Mouse (Mus musculus) CH12.LX (cell line): ENCODE measurements at regions not wholly inside any gene's neighbourhood (a gene's known extent, or its start where the extent isn't known, plus 50 kb on each side); places are given as distances from the start of the nearest gene placed in this dataset.

ENCODE experiments used
- DNase-seq: peaks from one replicate; pipeline ENCODE4 v3.0.0-alpha.2; 2013; ENCODE audit errors: extremely low read depth
- H3K27ac ChIP-seq: 2 replicates; pipeline ENCODE4 v1.5.1; 2012; ENCODE audit warnings: low read depth, mild to moderate bottlenecking, control low read depth, moderate library complexity; ENCODE audit not compliant: insufficient read depth
- H3K27me3 ChIP-seq: replicated peaks from 2 replicates; pipeline ENCODE3; 2012; ENCODE audit warnings: inconsistent platforms
- H3K36me3 ChIP-seq, 2 experiments: replicated peaks in 1 of 2; 2 replicates each; pipeline versions ENCODE3 to v1.6.1; 2012; ENCODE audit warnings: inconsistent platforms in 1 of 2, low read length in 1 of 2, mild to moderate bottlenecking in 1 of 2, mixed read lengths in 1 of 2, moderate library complexity in 1 of 2; ENCODE audit not compliant: control insufficient read depth in 1 of 2, insufficient read depth in 1 of 2
- H3K4me1 ChIP-seq, 2 experiments: 2 replicates each; pipeline ENCODE4 v1.6.1; 2012; ENCODE audit warnings: inconsistent platforms in 1 of 2, moderate library complexity in 1 of 2; ENCODE audit not compliant: insufficient read depth in 2 of 2, control insufficient read depth in 1 of 2
- H3K4me2 ChIP-seq: 2 replicates; pipeline ENCODE4 v1.6.1; 2012; ENCODE audit warnings: low read depth, mild to moderate bottlenecking, control low read depth; ENCODE audit not compliant: poor library complexity, insufficient read depth, severe bottlenecking
- H3K4me3 ChIP-seq, 3 experiments: fragments of 150-350 bp in 1 of 3; sonication (generic) in 1 of 3; replicated peaks in 1 of 3; 2 replicates each; pipeline versions ENCODE3 to v1.5.1; 2011 to 2012; ENCODE audit warnings: low read depth in 2 of 3, low read length in 2 of 3, mild to moderate bottlenecking in 2 of 3, moderate library complexity in 2 of 3, control low read depth in 1 of 3, improper control_type of control experiment in 1 of 3, inconsistent platforms in 1 of 3, mixed read lengths in 1 of 3; ENCODE audit not compliant: poor library complexity in 1 of 3
- H3K79me2 ChIP-seq: replicated peaks from 2 replicates; pipeline ENCODE4 v1.6.1; 2012; ENCODE audit warnings: mild to moderate bottlenecking, moderate library complexity; ENCODE audit not compliant: control insufficient read depth, poor library complexity, insufficient read depth, severe bottlenecking; ENCODE audit errors: extremely low read depth
- H3K9ac ChIP-seq: 2 replicates; pipeline ENCODE4 v1.6.1; 2012; ENCODE audit warnings: low read depth, mild to moderate bottlenecking, control low read depth, moderate library complexity; ENCODE audit not compliant: insufficient read depth
- H3K9me3 ChIP-seq: replicated peaks from 2 replicates; pipeline ENCODE3; 2012; ENCODE audit warnings: low read length, inconsistent platforms, mixed read lengths
- BHLHE40 ChIP-seq: IDR thresholded peaks from 2 replicates; pipeline ENCODE4 v1.6.1; 2011; ENCODE audit warnings: mild to moderate bottlenecking, low read depth, low read length, improper control_type of control experiment
- CHD1 ChIP-seq: IDR thresholded peaks from 2 replicates; pipeline ENCODE4 v1.6.1; 2012; ENCODE audit warnings: low read depth, low read length, improper control_type of control experiment, inconsistent platforms
- CHD2 ChIP-seq: IDR thresholded peaks from 2 replicates; pipeline ENCODE4 v1.6.1; 2011; ENCODE audit warnings: low read length, improper control_type of control experiment
- E2F4 ChIP-seq: IDR thresholded peaks from 2 replicates; pipeline ENCODE4 v1.6.1; 2011; ENCODE audit warnings: low read depth, low read length, improper control_type of control experiment; ENCODE audit not compliant: insufficient replicate concordance
- ETS1 ChIP-seq: conservative IDR thresholded peaks from 2 replicates; pipeline ENCODE4 v1.6.1; 2012; ENCODE audit warnings: low read depth, mild to moderate bottlenecking, inconsistent platforms, low read length, improper control_type of control experiment, moderate library complexity
- GABPA ChIP-seq: IDR thresholded peaks from 2 replicates; pipeline ENCODE4 v1.6.1; 2012; ENCODE audit warnings: low read depth, low read length, improper control_type of control experiment, inconsistent platforms; ENCODE audit not compliant: insufficient replicate concordance
- HCFC1 ChIP-seq: IDR thresholded peaks from 2 replicates; pipeline ENCODE4 v1.6.1; 2012; ENCODE audit warnings: low read depth, mild to moderate bottlenecking, inconsistent platforms, low read length, improper control_type of control experiment
- IRF4 ChIP-seq: IDR thresholded peaks from 2 replicates; pipeline ENCODE4 v1.6.1; 2014; ENCODE audit warnings: low read depth, mild to moderate bottlenecking, inconsistent platforms, low read length, improper control_type of control experiment
- JUN ChIP-seq: IDR thresholded peaks from 2 replicates; pipeline ENCODE4 v1.6.1; 2011; ENCODE audit warnings: low read depth, mild to moderate bottlenecking, low read length, improper control_type of control experiment, moderate library complexity; ENCODE audit not compliant: insufficient read depth
- MAFK ChIP-seq: IDR thresholded peaks from 2 replicates; pipeline ENCODE4 v1.6.1; 2011; ENCODE audit warnings: low read length, improper control_type of control experiment; ENCODE audit not compliant: insufficient replicate concordance
- MEF2A ChIP-seq: IDR thresholded peaks from 2 replicates; pipeline ENCODE4 v1.6.1; 2014; ENCODE audit warnings: low read depth, mild to moderate bottlenecking, inconsistent platforms, low read length, improper control_type of control experiment, borderline replicate concordance
- NELFE ChIP-seq: IDR thresholded peaks from 2 replicates; pipeline ENCODE4 v1.6.1; 2011; ENCODE audit warnings: low read depth, low read length, improper control_type of control experiment
- RAD21 ChIP-seq: IDR thresholded peaks from 2 replicates; pipeline ENCODE4 v1.6.1; 2011; ENCODE audit warnings: low read depth, mild to moderate bottlenecking, low read length, improper control_type of control experiment, moderate library complexity
- RCOR1 ChIP-seq: conservative IDR thresholded peaks from 2 replicates; pipeline ENCODE4 v1.6.1; 2012; ENCODE audit warnings: low read depth, mild to moderate bottlenecking, inconsistent platforms, low read length, improper control_type of control experiment
- SIN3A ChIP-seq: IDR thresholded peaks from 2 replicates; pipeline ENCODE4 v1.6.1; 2012; ENCODE audit warnings: low read length, improper control_type of control experiment, inconsistent platforms
- SMC3 ChIP-seq: IDR thresholded peaks from 2 replicates; pipeline ENCODE4 v1.6.1; 2011; ENCODE audit warnings: low read depth, low read length, improper control_type of control experiment
- TBP ChIP-seq: conservative IDR thresholded peaks from 2 replicates; pipeline ENCODE4 v1.6.1; 2011; ENCODE audit warnings: low read depth, low read length, improper control_type of control experiment
- USF1 ChIP-seq: IDR thresholded peaks from 2 replicates; pipeline ENCODE4 v1.6.1; 2014; ENCODE audit warnings: low read depth, mild to moderate bottlenecking, inconsistent platforms, low read length, improper control_type of control experiment
- ZKSCAN1 ChIP-seq: IDR thresholded peaks from 2 replicates; pipeline ENCODE4 v1.6.1; 2012; ENCODE audit warnings: low read depth, inconsistent platforms, low read length, improper control_type of control experiment, borderline replicate concordance
- ZMIZ1 ChIP-seq: IDR thresholded peaks from 2 replicates; pipeline ENCODE4 v1.6.1; 2012; ENCODE audit warnings: low read depth, mild to moderate bottlenecking, inconsistent platforms, low read length, improper control_type of control experiment
- dilution Hi-C: fragments of 300-500 bp; cut with MboI; formaldehyde crosslinking; loops from 2 replicates; pipeline ENCODE4 v1.14.3; 2020; ENCODE audit warnings: low sequenced_read_pairs; ENCODE audit not compliant: extremely low pct_unique_long_range_greater_than_20kb, extremely low pct_ligation_motif_present
- in situ Hi-C: fragments of 300-500 bp; cut with MboI; formaldehyde crosslinking; loops from 3 replicates; pipeline ENCODE4 v1.14.3; 2019; ENCODE audit warnings: low sequenced_read_pairs, low pct_ligation_motif_present, low pct_unique_long_range_greater_than_20kb, mixed read lengths

DNA sequence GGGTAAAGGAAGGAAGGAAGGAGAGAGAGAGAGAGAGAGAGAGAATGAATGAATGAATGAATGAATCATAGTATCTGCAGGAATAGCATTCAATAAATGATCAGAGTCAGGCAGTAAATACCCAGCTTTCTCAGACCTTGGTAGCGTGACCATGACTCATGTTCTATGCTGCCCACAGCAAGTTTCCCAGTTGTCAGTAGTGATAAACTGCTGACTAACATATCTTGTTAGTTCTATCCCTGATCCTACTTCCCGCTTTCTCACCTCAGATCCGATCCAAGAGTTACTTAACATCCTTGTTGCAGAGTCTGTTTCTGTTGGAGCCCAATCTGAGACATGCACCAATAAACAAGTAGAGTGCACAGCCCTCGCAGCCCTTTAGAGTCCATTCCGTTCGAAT, 103.1 kb upstream of the Ptprt start:
- Histone ChIP-seq H3K36me3 (no peaks in the 10 kb centered on the region), H3K9ac (no peak overlapping the region), H3K9me3 (peaks cover 2% of the 10 kb centered on the region), H3K4me1 (no peaks in the 10 kb centered on the region), H3K27ac (no peak overlapping the region), H3K4me2 (no peak overlapping the region), H3K27me3 (peaks cover 10% of the 10 kb centered on the region), H3K4me3 (no peak overlapping the region), H3K79me2 (no peaks in the 10 kb centered on the region)
- in situ Hi-C loops (no loop called here), dilution Hi-C loops (no loop called here)
- DNase-seq, result no peak
- TF ChIP-seq ZKSCAN1, result no peak
- TF ChIP-seq SMC3, result no peak
- no peak for TF ChIP-seq ZMIZ1
- TF ChIP-seq MEF2A, result no peak
- no peak for TF ChIP-seq E2F4
- no peak for TF ChIP-seq SIN3A
- no peak for TF ChIP-seq USF1
- no peak for TF ChIP-seq CHD2
- TF ChIP-seq CHD1, result no peak
- no peak for TF ChIP-seq ETS1
- no peak for TF ChIP-seq RAD21
- TF ChIP-seq JUN, result no peak
- TF ChIP-seq NELFE, result no peak
- no peak for TF ChIP-seq HCFC1
- no peak for TF ChIP-seq GABPA
- no peak for TF ChIP-seq TBP
- no peak for TF ChIP-seq IRF4
- no peak for TF ChIP-seq RCOR1

GRCm38 (mm10) chr2:162740523-162740922, 79.6 kb upstream of the Ptprt start:
- H3K9me3 ChIP-seq, result peaks cover 17% of the 10 kb centered on the region
- H3K4me1 ChIP-seq, result no peaks in the 10 kb centered on the region
- no peak for TF ChIP-seq GABPA
- no peak for TF ChIP-seq MAFK
- no peak for TF ChIP-seq USF1
- no peak for TF ChIP-seq BHLHE40
- no peak for TF ChIP-seq RCOR1
- no peak overlapping the region for H3K9ac ChIP-seq
- in situ Hi-C loops, result no loop called here
- H3K79me2 ChIP-seq, result no peaks in the 10 kb centered on the region
- no peaks in the 10 kb centered on the region for H3K36me3 ChIP-seq
- H3K4me3 ChIP-seq, result no peak overlapping the region
- no peak overlapping the region for H3K27ac ChIP-seq
- dilution Hi-C loops, result no loop called here
- H3K4me2 ChIP-seq, result no peak overlapping the region
- no peaks in the 10 kb centered on the region for H3K27me3 ChIP-seq
- no peak for DNase-seq
